Comparison of ENCODE assay signal across 8 mouse cellular contexts in genomic region chr15:84852457-84853070, GRCm38 (mm10). TPM values are rescaled to one million over a fixed set of nuclear protein-coding genes. Genes with fewer than 3 reads are reported as not detected.
DNase-seq lines count a peak whose midpoint lies in the region; ATAC-seq and TF ChIP-seq lines count a peak whose summit lies in the region.

No protein-coding gene starts in this region.

- ATAC-seq in heart, embryonic 14.5 days (ENCODE audit: insufficient number of reproducible peaks, insufficient read depth, low FRiP score, low read depth) = no peak
- no peak for ATAC-seq in kidney, postnatal 0 days (replicated peaks; ENCODE audit: low FRiP score, low read depth)
- ATAC-seq in midbrain, embryonic 13.5 days = no peak

- peaks cover 14 to 26% of the 10 kb centered on the region in 2 experiments for H3K4me1 ChIP-seq in heart, embryonic 14.5 days (ENCODE audit: control insufficient read depth in 2 of 2, insufficient read depth in 2 of 2, low read length in 2 of 2)
- peaks cover 11% of the 10 kb centered on the region for H3K4me1 ChIP-seq in kidney, postnatal 0 days (replicated peaks; ENCODE audit: insufficient read depth, low read length)
- peaks cover 63% of the 10 kb centered on the region for H3K4me1 ChIP-seq in midbrain, embryonic 13.5 days (replicated peaks)

- 13% methylated on average over 10 of the region's 10 CpGs for WGBS in heart, embryonic 14.5 days
- WGBS in kidney, postnatal 0 days = 14% methylated on average over 10 of the region's 10 CpGs
- WGBS in midbrain, embryonic 13.5 days = 7% methylated on average over 10 of the region's 10 CpGs

- no peaks in the 10 kb centered on the region for H3K36me3 ChIP-seq in heart, embryonic 14.5 days (ENCODE audit: control insufficient read depth, insufficient read depth, low read length)
- H3K36me3 ChIP-seq in kidney, postnatal 0 days (ENCODE audit: insufficient read depth, low read length) = no peaks in the 10 kb centered on the region
- peaks cover 10% of the 10 kb centered on the region for H3K36me3 ChIP-seq in midbrain, embryonic 13.5 days

- H3K9me3 ChIP-seq in heart, embryonic 14.5 days (ENCODE audit: control insufficient read depth, low read length) = no peaks in the 10 kb centered on the region
- H3K9me3 ChIP-seq in kidney, postnatal 0 days (replicated peaks; ENCODE audit: low read length) = no peaks in the 10 kb centered on the region
- H3K9me3 ChIP-seq in midbrain, embryonic 13.5 days = no peaks in the 10 kb centered on the region

- peak overlapping the region; percentile 65 for H3K9ac ChIP-seq in heart, embryonic 14.5 days (ENCODE audit: low read length)
- no peak overlapping the region for H3K9ac ChIP-seq in kidney, postnatal 0 days (ENCODE audit: low read depth, low read length)
- peak overlapping the region; percentile 94 for H3K9ac ChIP-seq in midbrain, embryonic 13.5 days (replicated peaks)

- peaks cover 27% of the 10 kb centered on the region for H3K27me3 ChIP-seq in heart, embryonic 14.5 days (ENCODE audit: control insufficient read depth, insufficient read depth, low read length)
- no peaks in the 10 kb centered on the region for H3K27me3 ChIP-seq in kidney, postnatal 0 days (ENCODE audit: insufficient read depth, low read length)
- no peaks in the 10 kb centered on the region for H3K27me3 ChIP-seq in midbrain, embryonic 13.5 days

- peak; percentile 48 to 55 for DNase-seq in layer of hippocampus, adult 2 months (ENCODE audit: low spot score in 2 of 2)
- DNase-seq in layer of hippocampus, postnatal 25 days (ENCODE audit: extremely low spot score in 1 of 2, low spot score in 1 of 2) = no peak
- peak; percentile 32 to 41 for DNase-seq in cerebellum, postnatal 36 days
- DNase-seq in kidney, postnatal 0 days (ENCODE audit: low spot score) = peak; percentile 19
- no peak for DNase-seq in ovary, postnatal 36 days (ENCODE audit: low spot score)
- no peak for DNase-seq in urinary bladder, postnatal 25 days (ENCODE audit: low spot score)

- peak overlapping the region; percentile 97 for H3K27ac ChIP-seq in layer of hippocampus, adult 2 months
- no peak overlapping the region; a peak in 2 of 4 replicates for H3K27ac ChIP-seq in heart, embryonic 14.5 days (replicated peaks in 1 of 2; ENCODE audit: control insufficient read depth in 1 of 2, insufficient read depth in 1 of 2, low read depth in 2 of 2, low read length in 2 of 2)
- H3K27ac ChIP-seq in kidney, postnatal 0 days = peak overlapping the region; percentile 37; the same call in 1 of the 2 replicates
- peak overlapping the region; percentile 98 for H3K27ac ChIP-seq in midbrain, embryonic 13.5 days

- peak overlapping the region; percentile 71 for H3K4me3 ChIP-seq in layer of hippocampus, adult 2 months
- H3K4me3 ChIP-seq in heart, embryonic 14.5 days (ENCODE audit: control insufficient read depth in 1 of 2, insufficient read depth in 1 of 2, low read depth in 1 of 2, low read length in 2 of 2) = peak overlapping the region; percentile 69 to 90
- peak overlapping the region; percentile 50 for H3K4me3 ChIP-seq in kidney, postnatal 0 days (replicated peaks; ENCODE audit: low read depth, low read length)
- H3K4me3 ChIP-seq in midbrain, embryonic 13.5 days (replicated peaks) = peak overlapping the region; percentile 90

- TF ChIP-seq CTCF in layer of hippocampus, adult 2 months (conservative IDR thresholded peaks at IDR 0.05) = no peak
- TF ChIP-seq CTCF in kidney, postnatal 0 days (IDR thresholded peaks at IDR 0.05; ENCODE audit: low read depth) = no peak

- peak overlapping the region; percentile 100 for H3K4me2 ChIP-seq in heart, embryonic 14.5 days (ENCODE audit: low read length)
- peak overlapping the region; percentile 99 for H3K4me2 ChIP-seq in kidney, postnatal 0 days (ENCODE audit: low read length)
- H3K4me2 ChIP-seq in midbrain, embryonic 13.5 days (replicated peaks) = peak overlapping the region; percentile 83

RNA-seq across cellular contexts. Expression of gene Phf21b, which starts 3.3 kb away (rescaled TPM):
- 10 to 100 TPM in 1 of 2 experiments, 1 to 10 TPM in 1; 8.8 to 11.9 TPM for total RNA-seq in layer of hippocampus, adult 2 months (2021)
- 10 to 100 TPM in 1 of 2 experiments, 1 to 10 TPM in 1; 6.4 to 10.1 TPM for total RNA-seq in layer of hippocampus, postnatal 25 days (2021)
- polyA plus RNA-seq in heart, embryonic 14.5 days (2014; fragmentation: Nextera tagmentation; extraction: Ambion mirVana) = 0.24 and 0.46 TPM in 2 replicates
- 0.15 and 0.24 TPM in 2 replicates for polyA plus RNA-seq in kidney, postnatal 0 days (2015; fragmentation: Nextera tagmentation; extraction: Ambion mirVana)
- 16.2 and 18.8 TPM in 2 replicates for polyA plus RNA-seq in midbrain, embryonic 13.5 days (2015; fragmentation: Nextera tagmentation; extraction: Ambion mirVana)

Comparison
In these comparisons a context has a peak if more than half of its experiments do, and no peak if none do; other contexts are left out.
1. DNase-seq: peak in layer of hippocampus, adult 2 months (2 of 2), cerebellum, postnatal 36 days (2 of 2) and kidney, postnatal 0 days (single experiment); none in layer of hippocampus, postnatal 25 days (0 of 2), ovary, postnatal 36 days (single experiment) and urinary bladder, postnatal 25 days (single experiment).
2. H3K27ac ChIP-seq: peak in layer of hippocampus, adult 2 months (single experiment), kidney, postnatal 0 days (single experiment) and midbrain, embryonic 13.5 days (single experiment); none in heart, embryonic 14.5 days (0 of 2).
3. RNA of gene Phf21b, which starts 3.3 kb away (polyA plus RNA-seq): 16.2 to 18.8 TPM in midbrain, embryonic 13.5 days; 0.24 to 0.46 TPM in heart, embryonic 14.5 days and 0.15 to 0.24 TPM in kidney, postnatal 0 days; every median in the first group is over 10 times any median in the second.
4. Peak in every context shown above with its lines, with median percentiles within 50 percentile points of each other: H3K4me3 ChIP-seq and H3K4me2 ChIP-seq.